Mouse (Mus musculus) ES-Bruce4 (cell line): ENCODE measurements around the gene Zfp764. TPM values are rescaled to one million over a fixed set of nuclear protein-coding genes. Genes with fewer than 3 reads are reported as not detected.
"Not testable (repeated sequence)": the region's sequence is repeated elsewhere in the genome, so short reads cannot be mapped to it uniquely, and the experiment has no call there.

Experiments
- H3K27ac ChIP-seq: 2 replicates; pipeline ENCODE4 v1.5.1; 2012; ENCODE audit warnings: low read length, inconsistent platforms; ENCODE audit not compliant: insufficient read depth
- H3K27me3 ChIP-seq: 2 replicates; pipeline ENCODE4 v1.6.1; 2012; ENCODE audit warnings: mild to moderate bottlenecking, low read length, inconsistent platforms; ENCODE audit not compliant: control insufficient read depth, poor library complexity, insufficient read depth, severe bottlenecking
- H3K36me3 ChIP-seq: 2 replicates; pipeline ENCODE4 v1.6.1; 2012; ENCODE audit warnings: inconsistent platforms, mild to moderate bottlenecking, low read length, moderate library complexity; ENCODE audit not compliant: control insufficient read depth, poor library complexity, insufficient read depth, severe bottlenecking
- H3K4me1 ChIP-seq: one replicate; pipeline ENCODE4 v1.8.1; 2011; ENCODE audit warnings: low read length; ENCODE audit not compliant: control insufficient read depth, insufficient read depth
- H3K4me3 ChIP-seq: 2 replicates; pipeline ENCODE4 v1.5.1; 2011; ENCODE audit warnings: low read depth, mild to moderate bottlenecking, low read length
- H3K9ac ChIP-seq: 2 replicates; pipeline ENCODE4 v1.6.1; 2012; ENCODE audit warnings: low read depth, mild to moderate bottlenecking, inconsistent platforms; ENCODE audit not compliant: poor library complexity, severe bottlenecking
- H3K9me3 ChIP-seq: replicated peaks from 2 replicates; pipeline ENCODE4 v1.6.1; 2012; ENCODE audit warnings: mild to moderate bottlenecking, low read length, inconsistent platforms; ENCODE audit not compliant: control insufficient read depth, poor library complexity, insufficient read depth, severe bottlenecking
- CTCF ChIP-seq: IDR thresholded peaks from one replicate; pipeline ENCODE4 v1.8.1; 2011; ENCODE audit warnings: low read depth, low read length
- EP300 ChIP-seq: IDR thresholded peaks from 2 replicates; pipeline ENCODE4 v1.6.1; 2011; ENCODE audit warnings: low read depth, low read length; ENCODE audit not compliant: insufficient read depth
- POLR2A ChIP-seq: IDR thresholded peaks from one replicate; pipeline ENCODE4 v1.8.1; 2011; ENCODE audit warnings: low read length; ENCODE audit not compliant: insufficient read depth
- polyA plus RNA-seq: library from polyadenylated mRNA; stranded (reverse); fragments of >200 nt; gene quantifications from 2 replicates; pipeline ENCODE4 v1.2.4, GENCODE M21; 2011; ENCODE audit warnings: low read depth; ENCODE audit not compliant: missing spikeins, insufficient read depth, insufficient read length

The Zfp764 gene
- polyA plus RNA-seq, 1 experiment = 1.4 TPM

- Histone ChIP-seq H3K27ac (no peak within 1 kb of the TSS), H3K36me3 (no peaks in the 10 kb centered on the region; the same call in 1 of the 2 replicates), H3K4me1 (no peaks in the 10 kb centered on the region), H3K27me3 (no peaks in the 10 kb centered on the region), H3K4me3 (peak within 1 kb of the TSS; percentile 91), H3K9me3 (no peaks in the 10 kb centered on the region), H3K9ac (peak within 1 kb of the TSS; percentile 52)
- TF ChIP-seq CTCF (no peak), EP300 (no peak)
Measured at GRCm38 (mm10) chr7:127386641-127387392, 19.8 kb downstream of the Zfp764 start, which contains the start of gene 9130019O22Rik. Gene 9130019O22Rik, minus strand, starts transcription at chr7:127387166.

GRCm38 (mm10) chr7:127385560-127385959, 21.1 kb downstream of the Zfp764 start:
- H3K9me3 ChIP-seq, H3K4me1 ChIP-seq, H3K27ac ChIP-seq, H3K27me3 ChIP-seq, H3K4me3 ChIP-seq, H3K9ac ChIP-seq, H3K36me3 ChIP-seq: not testable (repeated sequence)

GRCm38 (mm10) chr7:127378310-127378921, 28.2 kb downstream of the Zfp764 start:
- TF ChIP-seq EP300 = no peak
- TF ChIP-seq POLR2A = no peak
- TF ChIP-seq CTCF = no peak
- no peak overlapping the region for H3K27ac ChIP-seq
- H3K4me1 ChIP-seq = no peaks in the 10 kb centered on the region
- H3K9me3 ChIP-seq = no peaks in the 10 kb centered on the region
- no peak overlapping the region for H3K4me3 ChIP-seq
- H3K27me3 ChIP-seq = no peaks in the 10 kb centered on the region
- H3K9ac ChIP-seq = no peak overlapping the region
- H3K36me3 ChIP-seq = no peaks in the 10 kb centered on the region

- H3K4me1 ChIP-seq, H3K36me3 ChIP-seq, H3K27ac ChIP-seq, H3K9me3 ChIP-seq, H3K27me3 ChIP-seq: not testable (repeated sequence)
- TF ChIP-seq POLR2A (peak; percentile 76), CTCF (peak; percentile 56), EP300 (peak; percentile 35; the same call in 1 of the 2 replicates)
- peak within 1 kb of the TSS; percentile 96 for H3K4me3 ChIP-seq
- H3K9ac ChIP-seq = peak within 1 kb of the TSS; percentile 61
Measured at GRCm38 (mm10) chr7:127375271-127376245, 31.1 kb downstream of the Zfp764 start, which contains the start of gene Zfp747. Gene Zfp747, minus strand, starts transcription at chr7:127376050.

- H3K4me3 ChIP-seq, H3K4me1 ChIP-seq, H3K9me3 ChIP-seq, H3K36me3 ChIP-seq, H3K27me3 ChIP-seq, H3K27ac ChIP-seq, H3K9ac ChIP-seq: not testable (repeated sequence)
- TF ChIP-seq CTCF = peak; percentile 57
Measured at GRCm38 (mm10) chr7:127371870-127372269, 34.8 kb downstream of the Zfp764 start.

- Histone ChIP-seq H3K9ac (no peak overlapping the region), H3K4me1 (no peaks in the 10 kb centered on the region), H3K36me3 (no peaks in the 10 kb centered on the region), H3K27me3 (no peaks in the 10 kb centered on the region), H3K27ac (no peak overlapping the region), H3K4me3 (no peak overlapping the region), H3K9me3 (no peaks in the 10 kb centered on the region; the same call in 1 of the 2 replicates)
- TF ChIP-seq POLR2A = no peak
- TF ChIP-seq CTCF = no peak
- TF ChIP-seq EP300 = no peak
Measured at GRCm38 (mm10) chr7:127371213-127371612, 35.4 kb downstream of the Zfp764 start.
